Mouse (Mus musculus) C2C12 (cell line): ENCODE results near the gene Myo3b.

Source experiments
- CEBPB ChIP-seq: IDR thresholded peaks from one replicate; pipeline ENCODE4 v1.6.1; 2011; ENCODE audit warnings: low read depth, mild to moderate bottlenecking, control low read depth, moderate library complexity
- CTCF ChIP-seq: IDR thresholded peaks from one replicate; pipeline ENCODE4 v1.5.1; 2011; ENCODE audit not compliant: control insufficient read depth, insufficient read depth, insufficient read length

DNA sequence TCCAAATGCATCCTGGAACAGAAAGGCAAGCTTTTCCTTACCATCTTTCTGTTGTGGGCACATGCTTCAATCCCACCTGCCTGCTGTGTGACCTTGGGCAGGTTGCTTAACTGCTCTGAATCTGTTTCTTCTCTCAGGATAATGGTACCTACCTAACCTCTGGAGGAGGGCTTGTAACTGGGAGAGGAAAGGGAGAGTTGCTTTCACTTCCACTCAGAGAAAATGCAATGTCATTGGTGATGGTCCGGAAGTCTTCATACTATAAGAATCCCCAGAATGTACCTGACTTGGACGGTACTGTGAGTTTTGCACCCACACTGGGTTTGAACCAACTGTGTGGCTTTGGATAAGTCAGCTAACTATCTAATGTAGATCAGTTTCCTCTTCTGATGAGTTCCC is 80.3 kb downstream of the Myo3b start:
- TF ChIP-seq CTCF (no peak), CEBPB (no peak)
